Mouse (Mus musculus): ENCODE data around the gene Kif24.

The Kif24 gene

GRCm38 (mm10) chr4:41401167-41401566 lies 63.5 kb downstream of the Kif24 start:
- DNase-seq (ENCODE audit: low spot score): no peak

- DNase-seq (ENCODE audit: low spot score): no peak
These were observed 64.8 kb downstream of the Kif24 start for GRCm38 (mm10) chr4:41399904-41400303.

GRCm38 (mm10) chr4:41398353-41398752 lies 66.3 kb downstream of the Kif24 start:
- no peak for DNase-seq (ENCODE audit: low spot score)

- no peak for DNase-seq (ENCODE audit: low spot score)
These were observed 70.0 kb downstream of the Kif24 start for GRCm38 (mm10) chr4:41394651-41395050.

GRCm38 (mm10) chr4:41391015-41391414 lies 73.7 kb downstream of the Kif24 start:
- no peak for DNase-seq (ENCODE audit: low spot score)

GRCm38 (mm10) chr4:41390122-41390521 lies 74.6 kb downstream of the Kif24 start:
- peak; percentile 69 for DNase-seq (ENCODE audit: low spot score)

GRCm38 (mm10) chr4:41389240-41389639 lies 75.4 kb downstream of the Kif24 start:
- no peak for DNase-seq (ENCODE audit: low spot score)

- DNase-seq (ENCODE audit: low spot score): no peak
These were observed 76.1 kb downstream of the Kif24 start for GRCm38 (mm10) chr4:41388616-41389015.

- DNase-seq (ENCODE audit: low spot score): peak; percentile 53
These were observed 76.8 kb downstream of the Kif24 start for GRCm38 (mm10) chr4:41387755-41388469.

GRCm38 (mm10) chr4:41386412-41386975 lies 78.2 kb downstream of the Kif24 start:
- DNase-seq (ENCODE audit: low spot score): no peak

- no peak for DNase-seq (ENCODE audit: low spot score)
These were observed 83.3 kb downstream of the Kif24 start for GRCm38 (mm10) chr4:41381213-41381950.

GRCm38 (mm10) chr4:41377567-41377966 lies 87.1 kb downstream of the Kif24 start:
- DNase-seq (ENCODE audit: low spot score): no peak

GRCm38 (mm10) chr4:41369702-41370437 lies 94.8 kb downstream of the Kif24 start:
- DNase-seq (ENCODE audit: low spot score): no peak

- no peak for DNase-seq (ENCODE audit: low spot score)
These were observed 96.5 kb downstream of the Kif24 start for GRCm38 (mm10) chr4:41368198-41368597.

- no peak for DNase-seq (ENCODE audit: low spot score)
These were observed 103.6 kb downstream of the Kif24 start for GRCm38 (mm10) chr4:41361059-41361458.

GRCm38 (mm10) chr4:41359358-41359757 lies 105.3 kb downstream of the Kif24 start:
- DNase-seq (ENCODE audit: low spot score): no peak

- no peak for DNase-seq (ENCODE audit: low spot score)
These were observed 106.0 kb downstream of the Kif24 start for GRCm38 (mm10) chr4:41358669-41359068.

- DNase-seq (ENCODE audit: low spot score): no peak
These were observed 107.5 kb downstream of the Kif24 start for GRCm38 (mm10) chr4:41357154-41357553.

- DNase-seq (ENCODE audit: low spot score): no peak
These were observed 111.4 kb downstream of the Kif24 start for GRCm38 (mm10) chr4:41353265-41353664.

- DNase-seq (ENCODE audit: low spot score): peak; percentile 13
These were observed 111.9 kb downstream of the Kif24 start for GRCm38 (mm10) chr4:41352758-41353157.

- DNase-seq (ENCODE audit: low spot score): peak; percentile 50
These were observed 115.5 kb downstream of the Kif24 start for GRCm38 (mm10) chr4:41349199-41349591.

GRCm38 (mm10) chr4:41348584-41349198 lies 116.0 kb downstream of the Kif24 start, which contains the start of gene Ubap1:
Gene Ubap1, plus strand, starts transcription at chr4:41348996.
- DNase-seq (ENCODE audit: low spot score): peak; percentile 86

Measured in spleen, adult 12 weeks (tissue).